In genomic region chr17:49468223-49468622, GRCm38 (mm10) we compare ENCODE assay signal across 8 mouse cellular contexts. TPM values are rescaled to one million over a fixed set of nuclear protein-coding genes. Genes with fewer than 3 reads are reported as not detected.
DNase-seq lines count a peak whose midpoint lies in the region; ATAC-seq and TF ChIP-seq lines count a peak whose summit lies in the region.

No protein-coding gene starts in this region.

- no peak overlapping the region for H3K9ac ChIP-seq in MEL (ENCODE audit: control insufficient read depth, low read depth, low read length, poor library complexity, severe bottlenecking)
- H3K9ac ChIP-seq in lung, embryonic 14.5 days: no peak overlapping the region

- H3K27ac ChIP-seq in MEL (ENCODE audit: control insufficient read depth, low read depth, low read length): no peak overlapping the region
- no peak overlapping the region for H3K27ac ChIP-seq in lung, embryonic 14.5 days (ENCODE audit: low read depth)

- no peak for DNase-seq in MEL (ENCODE audit: low read depth, low spot score)
- DNase-seq in brain, embryonic 14.5 days (ENCODE audit: low read depth): peak; percentile 68
- DNase-seq in heart, postnatal 14 days: peak; percentile 77 to 90
- peak; percentile 91 for DNase-seq in layer of hippocampus, adult 11-12 months (ENCODE audit: low spot score)
- DNase-seq in lung, embryonic 14.5 days: peak; percentile 88
- peak; percentile 80 to 83 for DNase-seq in right cerebral cortex, adult 2 months (ENCODE audit: low spot score in 2 of 2)

- TF ChIP-seq POLR2A in MEL (IDR thresholded peaks at IDR 0.05; ENCODE audit: control insufficient read depth in 1 of 2, insufficient read depth in 1 of 2, low read depth in 1 of 2, low read length in 2 of 2, poor library complexity in 1 of 2): no peak
- no peak for TF ChIP-seq POLR2A in brain, embryonic 14.5 days (IDR thresholded peaks at IDR 0.05; ENCODE audit: borderline replicate concordance, extremely low read depth, insufficient read depth, insufficient read length, poor library complexity, severe bottlenecking)

- no peak; the same call in none of the 2 replicates for TF ChIP-seq RAD21 in MEL (IDR thresholded peaks at IDR 0.05; ENCODE audit: low read depth, low read length)

- H3K4me1 ChIP-seq in MEL (ENCODE audit: control insufficient read depth in 1 of 2, insufficient read depth in 2 of 2, low read length in 2 of 2): no peaks in the 10 kb centered on the region
- H3K4me1 ChIP-seq in lung, embryonic 14.5 days (ENCODE audit: insufficient read depth): no peaks in the 10 kb centered on the region

- no peak for TF ChIP-seq EP300 in MEL (IDR thresholded peaks at IDR 0.05; ENCODE audit: low read depth in 1 of 2, low read length in 2 of 2)

- ATAC-seq in erythroid progenitor cell, adult 5-6 weeks (replicated peaks; ENCODE audit: low FRiP score, poor library complexity, severe bottlenecking): 0 out of 2 replicates have a peak, but pooled peaks have one; percentile 60
- peak; percentile 44; the same call in 1 of the 2 replicates for ATAC-seq in lung, embryonic 14.5 days (ENCODE audit: insufficient read depth)
- ATAC-seq in inflammation-experienced regulatory T-cells, adult 6 months: no peak

- WGBS in lung, embryonic 14.5 days: 27% methylated on average over 4 of the region's 4 CpGs

- no peaks in the 10 kb centered on the region for H3K36me3 ChIP-seq in MEL (ENCODE audit: control insufficient read depth in 1 of 2, insufficient read depth in 2 of 2, low read length in 2 of 2)
- H3K36me3 ChIP-seq in lung, embryonic 14.5 days (ENCODE audit: insufficient read depth): peaks cover 46% of the 10 kb centered on the region

- H3K4me2 ChIP-seq in lung, embryonic 14.5 days: no peak overlapping the region

- H3K9me3 ChIP-seq in MEL (replicated peaks; ENCODE audit: insufficient read depth, low read length): no peaks in the 10 kb centered on the region
- no peaks in the 10 kb centered on the region for H3K9me3 ChIP-seq in lung, embryonic 14.5 days (ENCODE audit: low read depth, low read length)

- peak in 2 of 3 experiments; percentile 72 to 83; a peak in 5 of 6 replicates for TF ChIP-seq CTCF in MEL (IDR thresholded peaks at IDR 0.05 in 2 of 3, conservative IDR thresholded peaks at IDR 0.05 in 1 of 3; ENCODE audit: control insufficient read depth in 1 of 3, insufficient read depth in 1 of 3, low read depth in 2 of 3, low read length in 3 of 3, poor library complexity in 1 of 3, severe bottlenecking in 1 of 3)
- TF ChIP-seq CTCF in brain, embryonic 14.5 days (IDR thresholded peaks at IDR 0.05; ENCODE audit: borderline replicate concordance, extremely low read depth, insufficient read depth, insufficient read length): peak; percentile 83
- TF ChIP-seq CTCF in lung, embryonic 14.5 days (IDR thresholded peaks at IDR 0.05; ENCODE audit: low read depth): peak; percentile 97

- H3K4me3 ChIP-seq in MEL (ENCODE audit: control insufficient read depth in 1 of 2, insufficient read depth in 1 of 2, low read depth in 2 of 2, low read length in 2 of 2): no peak overlapping the region
- no peak overlapping the region for H3K4me3 ChIP-seq in lung, embryonic 14.5 days (ENCODE audit: low read depth, low read length)

- no peaks in the 10 kb centered on the region for H3K79me2 ChIP-seq in MEL (ENCODE audit: control insufficient read depth, insufficient read depth, low read length, poor library complexity)

- intact Hi-C loops in heart, postnatal 14 days (cut with DNase I): loop anchor here (1.0 to 5.0 kb wide), 3 partner anchors 94 to 431 kb away; partner anchors contain the start of gene Daam2

- H3K27me3 ChIP-seq in MEL (ENCODE audit: control insufficient read depth in 1 of 2, insufficient read depth in 2 of 2, low read length in 2 of 2): no peaks in the 10 kb centered on the region
- H3K27me3 ChIP-seq in lung, embryonic 14.5 days (ENCODE audit: insufficient read depth, low read length): no peaks in the 10 kb centered on the region

TF ChIP-seq in MEL, 35 proteins besides CTCF, POLR2A, EP300 and RAD21:
- TF ChIP-seq SMC3 (IDR thresholded peaks at IDR 0.05; ENCODE audit: low read depth, low read length) (peak; percentile 4; the same call in 1 of the 2 replicates), CHD2 (IDR thresholded peaks at IDR 0.05; ENCODE audit: low read length) (no peak)

RNA-seq across cellular contexts. Expression of gene Mocs1, which starts 40.1 kb away (rescaled TPM):
- total RNA-seq in MEL (2012; rRNA removed): 6.7 and 7.8 TPM in 2 replicates
- polyA plus RNA-seq in MEL (2012; ENCODE audit: insufficient read depth in 1 of 2, insufficient read length in 2 of 2, low read depth in 1 of 2, low replicate concordance in 2 of 2, missing spikeins in 1 of 2): 10 to 100 TPM in 1 of 2 experiments, not detected in 1; 24.6 TPM
- 9.3 and 9.9 TPM in 2 replicates for polyA plus RNA-seq in brain, embryonic 14.5 days (2012; rRNA removed)
- 131 and 136 TPM in 2 replicates for total RNA-seq in erythroid progenitor cell, adult 5-6 weeks (2015; ENCODE audit: low replicate concordance)
- 39.0 and 42.9 TPM in 2 replicates for total RNA-seq in erythroid progenitor cell, adult 5-6 weeks (2017; ENCODE audit: low replicate concordance)
- 10 to 100 TPM; 21.8 to 25.1 TPM for total RNA-seq in heart, postnatal 14 days (2021)
- polyA plus RNA-seq in lung, embryonic 14.5 days (2014; fragmentation: Nextera tagmentation; extraction: Ambion mirVana): 7.7 and 8.0 TPM in 2 replicates
- 10 to 100 TPM in 1 of 3 experiments, 1 to 10 TPM in 2; 9.1 to 14.6 (median 9.5) TPM for polyA plus RNA-seq in inflammation-experienced regulatory T-cells, adult 6 months (2017; shearing (Covaris generic))
